Mouse (Mus musculus) urinary bladder, postnatal 25 days (tissue): Measurements from ENCODE around the gene Slc39a10.

ENCODE experiments used
- DNase-seq: peaks from one replicate; pipeline ENCODE4 v3.0.0; 2022; ENCODE audit warnings: low spot score

Gene Slc39a10

DNA sequence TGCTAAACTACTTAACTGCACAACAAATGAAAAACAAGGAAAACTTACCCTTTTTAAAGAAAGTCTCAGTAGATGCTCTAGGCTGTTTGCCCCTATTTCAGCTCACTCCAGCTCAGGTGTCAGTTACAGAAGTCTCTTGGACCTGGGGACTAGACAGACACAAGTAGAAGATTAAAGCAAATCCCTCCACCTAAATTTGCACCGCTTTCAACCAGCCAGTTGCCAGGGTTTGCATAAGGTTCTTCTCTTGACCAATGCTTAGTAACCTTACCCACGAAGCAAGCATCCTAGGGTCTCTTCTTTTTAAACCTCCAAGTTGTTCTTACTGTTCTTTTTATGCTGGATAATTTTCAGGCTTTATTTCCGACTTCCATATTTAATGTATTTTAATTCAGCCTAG, at the start of gene Slc39a10:
Gene Slc39a10, minus strand, starts transcription at position 101 of the 400 bp plus-strand sequence.
- no peak for DNase-seq

DNA sequence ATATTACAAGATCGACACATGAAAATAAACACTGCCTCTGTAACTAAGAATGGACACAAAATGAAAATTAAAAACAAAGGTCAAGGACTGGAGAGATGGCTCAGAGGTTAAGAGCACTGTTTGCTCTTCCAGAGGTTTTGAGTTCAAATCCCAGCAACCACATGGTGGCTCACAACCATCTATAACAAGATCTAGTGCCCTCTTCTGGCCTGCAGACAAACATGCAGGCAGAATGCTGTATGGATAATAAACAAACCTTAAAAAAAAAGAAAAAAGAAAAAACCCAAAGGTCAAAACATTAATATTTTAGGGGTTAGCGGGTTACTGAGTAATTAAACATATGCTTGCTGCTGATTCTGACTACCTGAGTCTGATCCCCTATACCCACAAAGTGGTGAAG, 46.6 kb upstream of the Slc39a10 start:
- DNase-seq, result no peak

DNA sequence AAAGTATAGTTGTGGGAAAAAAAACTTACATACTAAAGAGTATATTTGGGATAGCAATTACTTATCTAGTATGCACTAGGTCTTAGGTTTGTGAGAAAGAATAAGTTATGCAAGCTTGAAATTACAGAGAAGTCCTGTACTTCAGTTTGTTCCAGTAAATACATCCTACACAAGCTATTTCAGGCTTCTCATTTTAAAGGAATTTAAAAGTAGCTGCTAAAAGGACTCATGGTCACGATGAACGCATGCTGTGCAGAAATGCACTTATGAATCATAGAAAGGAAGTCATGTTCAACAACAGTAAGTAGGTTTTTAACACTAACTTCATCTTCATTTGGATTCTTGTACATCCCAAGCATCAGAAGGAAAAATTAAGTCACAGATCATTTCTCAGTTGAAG, 45.0 kb upstream of the Slc39a10 start:
- DNase-seq, result no peak

DNA sequence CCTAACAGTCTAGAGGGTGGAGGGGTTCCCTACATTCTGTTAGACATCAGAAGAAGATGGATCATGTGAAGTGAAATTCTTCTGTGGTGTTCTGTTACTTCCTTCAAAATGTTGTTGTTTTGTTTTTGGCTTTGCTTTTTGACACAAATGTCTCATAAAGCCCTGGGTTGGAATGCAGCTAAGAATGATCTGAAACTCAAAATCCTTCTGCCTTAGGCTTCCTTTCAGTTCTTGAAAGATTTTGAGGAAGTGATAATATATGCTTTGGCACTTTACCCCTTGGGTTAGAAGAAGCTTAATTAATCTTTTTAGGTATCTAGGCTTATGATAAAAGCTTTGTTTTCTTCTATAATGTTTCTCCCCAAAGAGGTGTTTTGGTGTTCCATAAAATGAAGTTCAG, 34.5 kb upstream of the Slc39a10 start:
- DNase-seq, result no peak

DNA sequence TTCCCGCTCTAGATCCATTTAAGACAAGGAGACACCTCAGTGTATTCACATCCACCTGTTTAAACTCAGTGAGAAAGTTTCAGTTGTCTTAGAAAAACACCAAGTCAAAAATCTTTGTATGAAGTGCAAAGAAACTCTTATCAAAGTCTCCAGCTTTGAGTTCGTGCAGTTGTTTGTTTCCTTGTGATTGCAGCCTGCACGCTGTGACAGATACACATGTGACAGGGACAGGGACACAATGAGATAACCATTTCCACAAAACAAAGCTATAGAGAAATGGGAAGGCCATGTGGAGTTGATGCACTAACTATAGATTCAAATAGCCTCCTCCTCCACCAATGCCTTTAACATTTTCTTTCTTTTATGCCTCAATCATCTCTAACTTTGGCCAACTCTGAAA, 33.6 kb upstream of the Slc39a10 start:
- no peak for DNase-seq

DNA sequence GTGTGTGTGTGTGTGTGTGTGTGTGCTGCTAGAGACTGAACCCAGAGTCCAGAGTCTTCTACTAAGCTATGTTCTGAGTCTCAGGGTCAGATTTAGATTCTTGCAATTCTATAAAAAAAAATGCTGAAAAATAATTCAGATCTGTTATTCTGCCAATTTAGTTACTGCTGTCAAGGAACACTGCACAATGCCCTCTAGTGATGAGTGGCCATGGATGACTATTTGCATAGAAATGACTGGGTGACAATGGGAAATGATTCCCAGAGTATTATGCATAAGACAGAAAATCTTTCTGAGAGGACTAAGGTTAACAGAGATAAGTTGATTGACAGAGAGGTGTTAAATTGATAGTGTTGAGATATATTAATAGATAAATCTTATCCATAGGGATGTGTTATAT, 32.3 kb upstream of the Slc39a10 start:
- no peak for DNase-seq

DNA sequence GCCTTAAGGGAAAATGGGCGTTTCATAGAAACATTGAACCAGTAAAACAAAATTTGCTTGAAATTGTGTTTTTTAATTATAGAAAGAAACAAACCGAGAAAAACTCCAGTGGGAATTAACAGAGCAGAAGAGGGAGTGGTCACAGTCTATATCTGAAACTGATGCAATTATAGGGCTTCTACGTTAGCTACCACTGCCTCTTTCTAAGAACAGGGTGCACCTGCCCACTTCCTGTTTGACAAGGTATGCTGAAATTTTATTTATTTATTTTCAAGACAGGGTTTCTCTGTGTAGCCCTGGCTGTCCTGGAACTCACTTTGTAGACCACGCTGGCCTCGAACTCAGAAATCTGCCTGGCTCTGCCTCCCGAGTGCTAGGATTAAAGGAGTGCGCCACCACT, 30.3 kb upstream of the Slc39a10 start:
- DNase-seq, result no peak

DNA sequence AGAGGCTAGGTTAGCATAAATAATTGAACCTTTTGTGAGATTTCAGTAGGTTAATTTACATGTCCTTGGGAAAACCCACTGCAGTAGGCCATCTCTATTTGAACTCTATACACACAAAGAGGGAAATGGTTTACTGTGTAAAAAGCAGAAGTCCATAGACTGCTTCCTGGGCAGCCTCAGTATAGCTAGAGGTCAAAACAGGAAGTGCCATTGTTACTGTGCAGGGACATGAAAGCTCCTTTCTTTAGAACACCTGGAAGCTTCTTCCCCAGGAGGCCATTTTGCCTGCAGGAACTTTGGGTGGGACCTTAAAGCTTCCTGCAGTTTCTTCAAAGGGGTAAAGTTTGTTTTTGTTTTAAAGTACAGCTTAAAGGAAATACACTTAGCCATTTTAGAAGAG, 29.0 kb upstream of the Slc39a10 start:
- DNase-seq, result no peak

DNA sequence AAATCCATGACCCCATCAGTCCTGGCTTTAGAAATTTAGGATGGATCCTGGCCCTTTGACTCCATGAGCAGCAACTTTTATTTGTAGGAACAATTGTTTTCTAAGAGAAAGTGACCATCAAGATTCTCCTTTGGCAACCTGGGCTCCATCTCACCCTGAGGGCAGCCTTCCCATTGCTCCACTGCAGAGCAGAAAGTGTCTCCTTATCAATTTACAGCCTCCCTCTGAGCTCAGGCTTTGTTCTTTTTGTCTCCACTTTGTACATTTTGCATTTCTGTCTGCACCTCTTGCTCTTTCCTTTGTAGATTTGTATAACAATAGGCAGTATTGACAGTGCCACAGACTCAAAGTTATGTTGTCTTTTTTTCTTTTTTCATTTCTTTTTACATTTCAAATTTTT, 23.6 kb upstream of the Slc39a10 start:
- no peak for DNase-seq

DNA sequence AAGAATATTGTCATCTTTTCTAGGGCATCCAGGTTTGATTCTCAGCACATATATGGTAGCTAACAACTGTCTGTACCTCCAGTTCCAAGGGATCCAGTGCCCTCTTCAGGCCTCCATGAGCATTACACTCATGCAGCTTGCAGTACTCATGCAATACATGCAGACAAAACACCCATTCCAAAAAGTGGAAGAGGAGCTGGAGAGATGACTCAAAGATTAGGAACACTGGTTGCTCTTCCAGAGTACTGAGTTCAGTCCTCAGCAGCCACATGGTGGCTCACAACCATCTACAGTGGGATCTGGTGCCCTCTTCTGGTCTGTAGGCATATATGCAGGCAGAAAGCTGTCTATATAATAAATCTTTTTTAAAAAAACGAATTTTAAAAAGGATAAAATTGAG, 21.7 kb upstream of the Slc39a10 start:
- DNase-seq, result no peak

DNA sequence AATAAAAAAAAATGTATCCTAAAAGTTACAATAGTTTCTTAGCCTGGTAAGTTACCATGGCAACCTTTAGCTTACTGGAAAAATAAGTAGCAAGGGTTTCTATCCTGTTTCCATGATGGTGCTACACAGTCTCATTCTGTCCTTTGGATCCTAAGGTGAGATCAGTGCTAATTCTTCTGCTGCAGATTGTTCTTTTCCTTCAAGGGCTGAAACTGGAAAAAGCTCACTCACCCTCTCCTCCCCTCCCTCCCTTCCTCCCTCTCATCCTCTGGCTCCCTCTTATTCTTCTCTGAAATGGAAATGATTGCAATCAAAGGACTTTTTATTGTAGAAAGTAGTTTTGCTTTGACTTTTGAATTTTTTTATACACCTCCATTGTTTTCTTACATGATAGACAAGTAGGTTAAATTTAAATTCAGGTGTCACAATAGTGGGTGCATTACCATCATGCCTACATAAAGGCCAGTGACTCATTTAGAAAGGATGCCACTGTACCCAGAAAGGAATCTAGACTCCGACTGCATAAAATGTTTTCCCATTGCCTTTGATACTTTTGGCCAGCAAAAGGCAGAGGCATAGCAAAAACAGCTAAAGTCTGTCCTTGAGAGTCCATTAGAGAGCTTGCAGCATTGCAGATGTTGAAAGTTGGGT, 20.0 kb upstream of the Slc39a10 start:
- DNase-seq, result no peak

DNA sequence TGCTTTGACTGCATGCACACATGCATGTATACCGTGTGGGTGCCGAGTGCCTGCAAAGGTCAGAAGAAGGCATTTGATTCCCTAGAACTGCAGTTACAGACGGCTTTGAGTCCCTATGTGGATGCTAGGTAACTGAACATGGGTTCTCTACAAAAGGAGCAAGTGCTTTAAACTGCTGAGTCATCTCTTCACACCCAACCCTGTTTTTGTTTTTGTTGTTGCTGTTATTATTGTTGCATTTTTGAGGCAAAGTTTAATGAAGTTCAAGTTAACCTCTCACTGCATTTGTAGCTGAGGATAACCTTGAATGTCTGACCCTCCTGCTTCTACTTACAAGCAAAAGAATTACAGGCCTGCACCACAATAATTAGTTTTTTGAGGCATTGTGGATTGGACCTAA, 17.5 kb upstream of the Slc39a10 start:
- no peak for DNase-seq

DNA sequence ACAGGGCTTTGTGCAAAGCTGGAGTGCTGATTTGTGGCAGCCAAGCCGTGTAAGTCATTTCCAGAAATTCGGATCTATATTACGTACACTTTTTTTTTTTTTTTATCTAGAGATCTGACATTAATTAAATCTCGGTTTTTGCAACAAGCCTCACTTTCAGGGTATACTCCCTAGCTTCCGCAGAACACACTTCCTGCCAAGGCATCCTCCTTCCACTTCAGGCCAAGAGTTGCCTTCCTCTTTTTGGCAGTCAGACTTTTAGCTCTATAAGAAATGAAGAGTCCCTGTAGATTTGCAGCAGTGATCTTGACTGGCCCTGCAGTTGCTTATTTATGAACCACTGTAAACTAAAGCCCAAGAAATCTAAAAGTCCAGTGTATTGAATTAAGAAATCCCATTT, 13.1 kb upstream of the Slc39a10 start:
- DNase-seq, result no peak

DNA sequence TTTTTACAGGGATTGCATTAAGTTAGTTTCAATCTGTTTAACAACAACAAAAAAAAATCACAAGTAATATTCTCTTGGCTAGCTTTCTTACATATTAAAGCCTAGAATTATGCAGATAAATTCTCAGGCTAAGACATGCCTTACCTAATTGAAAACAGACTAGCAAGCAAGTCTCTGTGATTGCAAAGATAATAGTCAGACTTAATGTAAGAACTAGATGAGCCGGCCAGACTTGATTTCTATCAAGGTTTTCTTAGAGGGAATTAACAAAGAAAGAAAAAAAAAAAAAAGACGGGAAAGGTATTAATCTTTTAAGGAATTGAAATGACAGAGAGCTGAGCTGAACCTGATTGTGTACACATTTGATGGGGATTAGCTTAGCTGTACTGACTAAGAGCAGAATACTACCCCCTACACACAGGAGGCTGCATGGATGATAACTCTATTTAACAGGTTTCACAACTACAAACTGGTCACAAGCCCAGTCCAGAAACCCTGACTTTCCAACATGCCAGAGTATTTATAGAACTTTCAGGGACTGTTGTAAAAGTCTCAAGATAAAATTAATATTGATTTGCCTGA, 9.5 kb upstream of the Slc39a10 start:
- DNase-seq, result no peak

DNA sequence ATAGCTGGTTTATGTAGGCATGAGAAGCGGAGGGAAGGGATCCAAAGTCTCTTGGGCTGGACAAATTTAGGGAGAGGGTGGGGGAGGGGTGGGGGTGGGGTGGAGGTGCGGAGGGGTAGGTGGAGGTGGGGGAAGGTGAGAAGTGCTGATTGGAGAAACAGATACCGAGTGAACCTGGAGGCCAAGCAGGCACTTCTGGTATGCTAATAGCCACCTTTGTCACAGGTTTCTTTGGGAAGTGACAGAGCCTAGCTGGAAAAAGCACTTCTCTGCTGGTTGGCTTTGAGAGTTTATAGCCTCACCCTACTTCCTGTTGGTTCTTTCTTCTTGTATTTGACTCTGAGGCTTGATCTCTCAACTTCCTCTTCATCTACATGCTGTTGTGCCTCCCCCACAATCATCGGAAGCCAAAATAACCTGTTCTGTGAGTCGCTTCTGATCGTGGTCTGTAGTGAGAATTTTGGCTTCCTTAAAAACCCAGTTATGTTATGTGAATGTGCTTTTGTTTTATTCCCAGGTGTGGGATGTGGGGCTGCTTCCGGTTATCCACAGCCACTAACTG, 1.7 kb upstream of the Slc39a10 start:
- DNase-seq, result no peak

DNA sequence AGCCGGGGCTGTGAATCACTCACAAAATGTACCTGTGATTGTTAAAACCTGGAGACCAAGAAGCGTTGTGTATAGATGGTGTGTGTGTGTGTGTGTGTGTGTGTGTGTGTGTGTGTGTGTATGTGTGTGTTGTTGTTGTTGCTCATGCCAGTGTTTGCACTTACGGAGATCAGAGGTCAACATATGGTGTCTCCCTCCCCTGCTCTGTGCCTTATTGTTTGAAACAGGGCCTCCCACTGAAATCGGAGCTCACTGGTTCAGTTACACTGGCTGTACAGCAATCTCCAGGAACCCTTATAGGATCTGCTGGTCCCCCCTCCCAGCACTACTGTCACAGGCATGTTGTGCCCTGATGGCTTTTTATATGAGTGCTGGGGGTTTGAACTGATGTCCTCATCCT, 3.9 kb downstream of the Slc39a10 start:
- DNase-seq, result no peak

DNA sequence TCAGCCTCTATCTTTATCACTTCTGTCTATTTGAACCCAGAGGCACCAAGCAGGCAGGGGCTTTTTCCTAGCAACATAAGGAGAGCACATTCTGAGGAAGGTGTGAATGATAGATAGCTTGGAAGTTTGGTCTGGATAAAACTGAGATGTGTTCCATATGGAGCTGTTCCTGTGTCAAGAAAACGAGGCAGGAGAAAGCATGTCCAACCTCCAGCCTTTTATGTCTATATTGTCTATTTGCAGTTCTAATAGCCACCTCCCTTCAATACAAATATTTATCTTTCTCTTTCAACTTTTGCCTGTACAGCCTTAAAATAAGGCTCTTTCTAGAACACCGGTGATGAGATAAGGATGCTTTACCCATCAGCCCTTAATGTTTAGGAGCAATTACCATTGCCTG, 4.3 kb downstream of the Slc39a10 start:
- DNase-seq, result no peak

DNA sequence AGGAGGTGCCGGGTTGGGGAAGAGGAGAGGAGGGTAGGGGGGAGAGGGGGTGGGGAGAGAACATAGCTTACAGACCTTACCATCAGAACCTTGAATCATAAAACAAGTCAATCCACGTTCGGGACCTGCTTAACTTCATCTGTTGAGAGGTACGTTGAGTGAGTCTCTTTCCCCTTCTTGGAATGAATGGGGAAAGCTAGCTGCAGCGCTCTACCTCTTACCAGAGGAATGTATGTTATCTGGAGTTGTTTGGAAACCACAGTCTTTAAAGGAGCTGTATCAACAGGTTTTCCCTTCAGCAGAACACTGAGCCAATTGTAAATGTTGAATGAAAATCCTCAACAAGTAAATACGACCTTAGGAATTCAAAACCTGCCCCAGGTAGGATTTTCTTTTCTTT, 4.7 kb downstream of the Slc39a10 start:
- no peak for DNase-seq

DNA sequence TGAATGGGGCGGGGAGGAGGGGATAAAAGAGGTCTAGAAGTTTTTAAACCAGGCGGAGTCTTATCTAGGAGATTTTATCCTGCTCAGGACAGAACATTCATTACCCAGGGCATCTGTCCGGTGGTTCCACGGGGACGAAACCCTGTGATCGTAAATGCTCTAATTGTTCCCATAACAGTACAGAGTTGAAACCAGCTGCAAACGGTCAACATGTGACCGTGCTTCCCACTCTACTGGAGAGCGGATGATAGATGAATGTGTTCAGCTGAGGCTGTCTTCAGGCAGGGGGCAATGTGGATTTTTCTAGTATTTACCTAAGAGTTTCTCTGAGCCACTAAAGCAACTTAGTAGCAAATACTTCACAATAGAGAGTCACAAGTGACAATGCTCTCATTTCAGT, 6.6 kb downstream of the Slc39a10 start:
- DNase-seq, result no peak

DNA sequence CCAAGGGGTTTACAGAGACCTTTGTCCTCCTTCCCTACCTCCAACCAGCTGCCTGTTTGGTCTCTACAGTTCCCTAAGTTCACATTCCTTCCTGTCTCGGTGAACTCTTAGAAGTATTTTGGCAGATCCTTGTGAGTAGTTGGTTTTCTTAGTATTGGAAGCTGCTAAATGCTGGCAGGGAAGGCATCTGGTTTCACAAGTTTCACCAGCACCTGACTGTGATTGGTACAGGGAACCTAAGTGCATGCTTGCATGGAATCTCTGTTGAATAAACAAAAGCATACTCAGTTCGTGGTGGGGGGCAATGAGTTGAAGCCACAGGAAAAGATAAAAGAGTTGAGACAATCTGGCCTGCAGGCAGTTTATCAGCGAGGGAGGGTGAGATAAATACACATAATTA, 7.4 kb downstream of the Slc39a10 start:
- no peak for DNase-seq

DNA sequence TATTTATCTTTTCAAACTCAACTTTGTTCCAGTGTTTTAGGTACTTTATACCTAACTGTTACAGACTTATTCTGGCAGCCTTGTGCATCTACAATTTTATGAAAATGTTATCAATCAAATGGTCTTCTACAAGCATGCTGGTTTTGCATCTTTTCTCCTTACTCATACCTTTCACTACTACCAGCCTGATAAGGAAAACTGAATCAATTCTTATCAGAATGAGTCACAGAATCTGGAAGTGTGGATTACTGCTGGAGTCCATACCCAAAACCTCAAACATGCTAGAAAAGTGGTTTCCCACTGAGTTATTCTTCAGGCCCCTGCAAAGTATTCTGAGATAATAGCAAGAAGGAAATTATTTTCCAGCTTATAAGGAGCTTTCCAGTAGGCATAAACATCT, 12.7 kb downstream of the Slc39a10 start:
- DNase-seq, result no peak

DNA sequence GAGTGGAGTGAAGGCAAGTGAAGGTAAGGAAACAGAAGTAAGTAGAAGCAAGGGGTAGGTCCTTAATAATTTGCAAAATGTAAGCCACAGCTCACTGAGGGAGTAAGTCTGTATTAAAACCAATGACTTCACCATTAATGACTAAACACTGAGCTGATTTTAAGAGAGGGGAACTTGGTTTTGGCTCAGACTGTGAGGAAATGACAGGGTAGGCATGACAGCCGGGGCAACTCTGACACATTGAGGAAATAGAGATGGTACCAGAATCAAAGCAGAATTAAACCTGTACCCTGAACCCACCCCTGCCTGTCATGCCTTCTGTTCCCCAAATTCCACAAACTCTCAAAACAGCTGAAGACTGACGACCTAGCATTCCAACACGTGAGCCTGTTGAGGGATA, 18.9 kb downstream of the Slc39a10 start:
- no peak for DNase-seq

DNA sequence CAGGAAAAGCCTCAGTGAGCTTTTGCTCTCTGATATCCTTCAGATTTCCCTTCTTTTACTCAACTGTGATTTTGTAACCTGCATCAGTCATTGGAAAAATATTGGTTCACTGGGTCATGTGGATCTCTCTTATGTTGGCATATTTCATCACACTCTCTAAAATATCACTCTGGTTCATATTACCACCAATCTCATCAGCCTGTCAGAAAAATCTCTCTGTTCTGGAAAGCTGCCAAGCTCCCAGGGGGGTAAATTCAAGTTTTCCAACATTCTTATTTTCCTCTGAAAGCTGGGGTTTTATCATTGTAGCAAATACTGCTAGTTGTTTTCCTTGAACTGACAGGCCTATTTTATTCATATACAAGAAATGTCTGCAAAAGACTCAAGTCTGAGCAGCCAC, 22.9 kb downstream of the Slc39a10 start:
- no peak for DNase-seq
